Mouse (Mus musculus) thymus, adult 2 months (tissue): ENCODE measurements around the gene Bpgm.

Source experiments
- CTCF ChIP-seq: fragments of 200-500 bp; IDR thresholded peaks from 2 replicates; pipeline ENCODE4 v1.5.1; 2012; ENCODE audit warnings: mild to moderate bottlenecking, control low read depth, low read length, moderate library complexity, borderline replicate concordance; ENCODE audit not compliant: control insufficient read depth, poor library complexity, insufficient read depth; ENCODE audit errors: extremely low read depth
- POLR2A ChIP-seq: fragments of 200-500 bp; IDR thresholded peaks from 2 replicates; pipeline ENCODE4 v1.6.1; 2012; ENCODE audit warnings: mild to moderate bottlenecking, low read length, control low read depth, moderate library complexity; ENCODE audit not compliant: control insufficient read depth, poor library complexity, insufficient read depth; ENCODE audit errors: extremely low read depth

- TF ChIP-seq POLR2A (no peak), CTCF (no peak)
These were observed 39.2 kb downstream of the Bpgm start for GRCm38 (mm10) chr6:34515098-34515782.
